Mouse (Mus musculus): ENCODE data around the gene Prkcd. TPM values are rescaled to one million over a fixed set of nuclear protein-coding genes. Genes with fewer than 3 reads are reported as not detected.

Prkcd gene
- polyA plus RNA-seq, 1 experiment from 2014 or later: 50.6 TPM

- WGBS: 40% methylated on average over 7 of the region's 7 CpGs
- peak; percentile 63; the same call in 1 of the 2 replicates for ATAC-seq (replicated peaks; ENCODE audit: low FRiP score)
- no peak overlapping the region for H3K4me3 ChIP-seq (replicated peaks)
- no peak overlapping the region for H3K4me2 ChIP-seq
- H3K27ac ChIP-seq: peak overlapping the region; percentile 45
- no peaks in the 10 kb centered on the region for H3K9me3 ChIP-seq (replicated peaks)
- H3K27me3 ChIP-seq: no peaks in the 10 kb centered on the region
- peaks cover 24% of the 10 kb centered on the region for H3K4me1 ChIP-seq
- peaks cover 29% of the 10 kb centered on the region for H3K36me3 ChIP-seq
- no peak overlapping the region for H3K9ac ChIP-seq
Observed at GRCm38 (mm10) chr14:30594092-30594695, 31.8 kb downstream of the Prkcd start.

- 40% methylated on average over 11 of the region's 11 CpGs for WGBS
- 0 out of 2 replicates have a peak, but pooled peaks have one; percentile 37 for ATAC-seq (replicated peaks; ENCODE audit: low FRiP score)
- H3K36me3 ChIP-seq: peaks cover 22% of the 10 kb centered on the region
- H3K27ac ChIP-seq: peak overlapping the region; percentile 45
- H3K4me3 ChIP-seq (replicated peaks): no peak overlapping the region
- H3K9ac ChIP-seq: 0 out of 2 replicates have a peak overlapping the region, but pooled peaks have one; percentile 8
- H3K4me2 ChIP-seq: no peak overlapping the region
- no peaks in the 10 kb centered on the region for H3K27me3 ChIP-seq
- H3K4me1 ChIP-seq: peaks cover 24% of the 10 kb centered on the region
- H3K9me3 ChIP-seq (replicated peaks): no peaks in the 10 kb centered on the region
Observed at GRCm38 (mm10) chr14:30593279-30594091, 32.5 kb downstream of the Prkcd start.

- Histone ChIP-seq H3K9ac (no peak overlapping the region), H3K4me2 (peak overlapping the region; percentile 30; the same call in 1 of the 2 replicates)
- WGBS: 6% methylated on average over 6 of the region's 6 CpGs
Observed at GRCm38 (mm10) chr14:30591417-30591816, 34.6 kb downstream of the Prkcd start.

GRCm38 (mm10) chr14:30590918-30591317 lies 35.1 kb downstream of the Prkcd start:
- Histone ChIP-seq H3K27ac (no peak overlapping the region), H3K4me1 (peaks cover 37% of the 10 kb centered on the region), H3K9ac (no peak overlapping the region), H3K9me3 (replicated peaks) (no peaks in the 10 kb centered on the region), H3K27me3 (no peaks in the 10 kb centered on the region), H3K4me3 (replicated peaks) (no peak overlapping the region), H3K36me3 (peaks cover 4% of the 10 kb centered on the region), H3K4me2 (no peak overlapping the region)
- no peak for ATAC-seq (replicated peaks; ENCODE audit: low FRiP score)
- WGBS: 75% methylated on average over 7 of the region's 7 CpGs

More at GRCm38 (mm10) chr14:30591417-30591816, 34.6 kb downstream of the Prkcd start:
- H3K27ac ChIP-seq: no peak overlapping the region
- no peak; the same call in 1 of the 2 replicates for ATAC-seq (replicated peaks; ENCODE audit: low FRiP score)
- no peak overlapping the region for H3K4me3 ChIP-seq (replicated peaks)
- no peaks in the 10 kb centered on the region for H3K27me3 ChIP-seq
- peaks cover 7% of the 10 kb centered on the region for H3K36me3 ChIP-seq
- H3K9me3 ChIP-seq (replicated peaks): no peaks in the 10 kb centered on the region
- H3K4me1 ChIP-seq: peaks cover 34% of the 10 kb centered on the region

GRCm38 (mm10) chr14:30590041-30590645 lies 35.9 kb downstream of the Prkcd start:
- WGBS: 65% methylated on average over 11 of the region's 11 CpGs
- no peak overlapping the region for H3K4me2 ChIP-seq
- H3K27me3 ChIP-seq: no peaks in the 10 kb centered on the region
- no peaks in the 10 kb centered on the region for H3K36me3 ChIP-seq
- ATAC-seq (replicated peaks; ENCODE audit: low FRiP score): no peak
- no peaks in the 10 kb centered on the region for H3K9me3 ChIP-seq (replicated peaks)
- no peak overlapping the region for H3K9ac ChIP-seq
- H3K4me3 ChIP-seq (replicated peaks): no peak overlapping the region
- peaks cover 38% of the 10 kb centered on the region for H3K4me1 ChIP-seq
- H3K27ac ChIP-seq: peak overlapping the region; percentile 48; the same call in 1 of the 2 replicates

GRCm38 (mm10) chr14:30586780-30587461 lies 39.1 kb downstream of the Prkcd start:
- no peak overlapping the region for H3K9ac ChIP-seq

GRCm38 (mm10) chr14:30585323-30585722 lies 40.7 kb downstream of the Prkcd start:
- peaks cover 28% of the 10 kb centered on the region for H3K4me1 ChIP-seq
- WGBS: 74% methylated on average over 5 of the region's 5 CpGs

More at GRCm38 (mm10) chr14:30586780-30587461, 39.1 kb downstream of the Prkcd start:
- no peaks in the 10 kb centered on the region for H3K9me3 ChIP-seq (replicated peaks)
- H3K36me3 ChIP-seq: no peaks in the 10 kb centered on the region
- H3K4me3 ChIP-seq (replicated peaks): no peak overlapping the region
- peaks cover 32% of the 10 kb centered on the region for H3K4me1 ChIP-seq
- WGBS: 37% methylated on average over 7 of the region's 7 CpGs
- no peak overlapping the region for H3K4me2 ChIP-seq
- no peaks in the 10 kb centered on the region for H3K27me3 ChIP-seq
- peak overlapping the region; percentile 38; the same call in 1 of the 2 replicates for H3K27ac ChIP-seq
- no peak; the same call in 1 of the 2 replicates for ATAC-seq (replicated peaks; ENCODE audit: low FRiP score)

GRCm38 (mm10) chr14:30584497-30585251 lies 41.3 kb downstream of the Prkcd start:
- WGBS: 41% methylated on average over 19 of the region's 19 CpGs
- Histone ChIP-seq H3K9me3 (replicated peaks) (no peaks in the 10 kb centered on the region), H3K36me3 (no peaks in the 10 kb centered on the region), H3K9ac (no peak overlapping the region), H3K27me3 (no peaks in the 10 kb centered on the region), H3K4me1 (peaks cover 26% of the 10 kb centered on the region), H3K4me2 (no peak overlapping the region), H3K4me3 (replicated peaks) (no peak overlapping the region), H3K27ac (no peak overlapping the region)
- 0 out of 2 replicates have a peak, but pooled peaks have one; percentile 36 for ATAC-seq (replicated peaks; ENCODE audit: low FRiP score)

More at GRCm38 (mm10) chr14:30585323-30585722, 40.7 kb downstream of the Prkcd start:
- no peak overlapping the region for H3K9ac ChIP-seq
- H3K27me3 ChIP-seq: no peaks in the 10 kb centered on the region
- no peak overlapping the region for H3K27ac ChIP-seq
- no peak for ATAC-seq (replicated peaks; ENCODE audit: low FRiP score)
- H3K4me2 ChIP-seq: no peak overlapping the region
- no peaks in the 10 kb centered on the region for H3K36me3 ChIP-seq
- no peak overlapping the region for H3K4me3 ChIP-seq (replicated peaks)
- H3K9me3 ChIP-seq (replicated peaks): no peaks in the 10 kb centered on the region

GRCm38 (mm10) chr14:30584077-30584476 lies 41.9 kb downstream of the Prkcd start:
- H3K9ac ChIP-seq: no peak overlapping the region
- no peaks in the 10 kb centered on the region for H3K27me3 ChIP-seq
- H3K9me3 ChIP-seq (replicated peaks): no peaks in the 10 kb centered on the region
- ATAC-seq (replicated peaks; ENCODE audit: low FRiP score): no peak
- 65% methylated on average over 2 of the region's 2 CpGs for WGBS
- H3K27ac ChIP-seq: no peak overlapping the region
- no peak overlapping the region for H3K4me2 ChIP-seq
- no peaks in the 10 kb centered on the region for H3K36me3 ChIP-seq
- H3K4me3 ChIP-seq (replicated peaks): no peak overlapping the region
- H3K4me1 ChIP-seq: peaks cover 26% of the 10 kb centered on the region

- no peak overlapping the region for H3K9ac ChIP-seq
- no peak overlapping the region for H3K27ac ChIP-seq
- H3K4me3 ChIP-seq (replicated peaks): no peak overlapping the region
- no peaks in the 10 kb centered on the region for H3K9me3 ChIP-seq (replicated peaks)
- 91% methylated on average over 1 of the region's 1 CpGs for WGBS
- peaks cover 25% of the 10 kb centered on the region for H3K4me1 ChIP-seq
- no peaks in the 10 kb centered on the region for H3K27me3 ChIP-seq
- ATAC-seq (replicated peaks; ENCODE audit: low FRiP score): no peak
- H3K4me2 ChIP-seq: no peak overlapping the region
- no peaks in the 10 kb centered on the region for H3K36me3 ChIP-seq
Observed at GRCm38 (mm10) chr14:30581238-30581637, 44.8 kb downstream of the Prkcd start.

GRCm38 (mm10) chr14:30579882-30580281 lies 46.1 kb downstream of the Prkcd start:
- Histone ChIP-seq H3K4me1 (peaks cover 30% of the 10 kb centered on the region), H3K4me3 (replicated peaks) (no peak overlapping the region), H3K4me2 (no peak overlapping the region), H3K27ac (no peak overlapping the region), H3K36me3 (peaks cover 13% of the 10 kb centered on the region), H3K27me3 (no peaks in the 10 kb centered on the region), H3K9me3 (replicated peaks) (no peaks in the 10 kb centered on the region), H3K9ac (no peak overlapping the region)
- 21% methylated on average over 5 of the region's 5 CpGs for WGBS
- no peak for ATAC-seq (replicated peaks; ENCODE audit: low FRiP score)

Data from kidney, embryonic 15.5 days (tissue).